Mouse (Mus musculus) midbrain, postnatal 0 days (tissue): Measurements from ENCODE around the gene Myo16. TPM values are rescaled to one million over a fixed set of nuclear protein-coding genes. Genes with fewer than 3 reads are reported as not detected.

Experiments
- ATAC-seq: fragments of 200-750 bp; cut with Nextera tagmentation; 2 replicates; pipeline ENCODE4 v1.8.0; 2017; ENCODE audit warnings: moderate number of reproducible peaks, mild to moderate bottlenecking, moderate TSS enrichment, moderate library complexity; ENCODE audit not compliant: low FRiP score
- DNase-seq: peaks from one replicate; pipeline ENCODE4 v3.0.0-alpha.2; 2015; ENCODE audit warnings: low spot score
- H3K27ac ChIP-seq: fragments of 300-500 bp; sonication (generic); 2 replicates; pipeline ENCODE4 v1.5.1; 2014; ENCODE audit warnings: low read depth, mild to moderate bottlenecking, low read length, mixed read lengths
- H3K27me3 ChIP-seq: fragments of 300-500 bp; sonication (generic); 2 replicates; pipeline ENCODE4 v1.6.1; 2014; ENCODE audit warnings: low read length, control low read depth, mixed read lengths; ENCODE audit not compliant: insufficient read depth
- H3K36me3 ChIP-seq: fragments of 300-500 bp; sonication (generic); 2 replicates; pipeline ENCODE4 v1.6.1; 2014; ENCODE audit warnings: low read length, control low read depth, mixed read lengths; ENCODE audit not compliant: insufficient read depth
- H3K4me1 ChIP-seq: fragments of 300-500 bp; sonication (generic); 2 replicates; pipeline ENCODE4 v1.6.1; 2014; ENCODE audit warnings: mild to moderate bottlenecking, control low read depth, antibody characterized with exemption, low read length, mixed read lengths; ENCODE audit not compliant: insufficient read depth
- H3K4me2 ChIP-seq: fragments of 300-500 bp; sonication (generic); 2 replicates; pipeline ENCODE4 v1.6.1; 2014; ENCODE audit warnings: low read depth, mild to moderate bottlenecking, low read length, mixed read lengths; ENCODE audit not compliant: poor library complexity, severe bottlenecking
- H3K4me3 ChIP-seq: fragments of 300-500 bp; sonication (generic); 2 replicates; pipeline ENCODE4 v1.5.1; 2014; ENCODE audit warnings: low read depth, mild to moderate bottlenecking, low read length, moderate library complexity
- H3K9ac ChIP-seq: fragments of 300-500 bp; sonication (generic); replicated peaks from 2 replicates; pipeline ENCODE4 v1.6.1; 2014; ENCODE audit warnings: mild to moderate bottlenecking, low read length, moderate library complexity, mixed read lengths; ENCODE audit not compliant: poor library complexity, severe bottlenecking
- H3K9me3 ChIP-seq: fragments of 300-500 bp; sonication (generic); 2 replicates; pipeline ENCODE4 v1.6.1; 2016; ENCODE audit warnings: low read length, control low read depth
- CTCF ChIP-seq: IDR thresholded peaks from 2 replicates; pipeline ENCODE4 v1.5.1; 2016; ENCODE audit warnings: antibody characterized with exemption, mild to moderate bottlenecking
- WGBS: fragments of 180-500 bp; shearing (Covaris S2); extraction: QIAGEN DNeasy Blood & Tissue Kit; methylation state at CpG from one replicate; pipeline ENCODE4 v1.1.7; 2014; 5-methylcytosine and 5-hydroxymethylcytosine counted together
- polyA plus RNA-seq: library from polyadenylated mRNA; unstranded; fragments of >200 nt; fragmentation: Nextera tagmentation; extraction: Ambion mirVana; gene quantifications from 2 replicates; pipeline ENCODE4 v1.2.1, GENCODE M21; 2015
- total RNA-seq: library from RNA; depleted of rRNA; stranded (reverse); fragments of >200 nt; gene quantifications from 2 replicates; pipeline ENCODE4 v1.2.3, GENCODE M21; 2014

Gene Myo16
- total and polyA plus RNA-seq, 2 experiments from 2014 or later: 7.7 to 59.9 TPM

GRCm38 (mm10) chr8:10307345-10307744 is 153.6 kb downstream of the Myo16 start:
- Histone ChIP-seq H3K4me1 (0 out of 2 replicates have a peak, but pooled peaks cover 4% of the 10 kb centered on the region), H3K36me3 (no peaks in the 10 kb centered on the region), H3K9me3 (no peaks in the 10 kb centered on the region), H3K4me3 (no peak overlapping the region), H3K4me2 (no peak overlapping the region), H3K27me3 (no peaks in the 10 kb centered on the region), H3K9ac (no peak overlapping the region), H3K27ac (no peak overlapping the region)
- ATAC-seq (no peak), DNase-seq (no peak)
- TF ChIP-seq CTCF: no peak
- WGBS: 88% methylated on average over 6 of the region's 6 CpGs

GRCm38 (mm10) chr8:10307770-10308476 is 154.2 kb downstream of the Myo16 start:
- DNase-seq: peak; percentile 34

GRCm38 (mm10) chr8:10310470-10310869 is 156.8 kb downstream of the Myo16 start:
- no peak overlapping the region for H3K9ac ChIP-seq
- TF ChIP-seq CTCF: no peak
- ATAC-seq (no peak), DNase-seq (no peak)
- 0 out of 2 replicates have a peak, but pooled peaks cover 4% of the 10 kb centered on the region for H3K4me1 ChIP-seq
- H3K4me2 ChIP-seq: no peak overlapping the region
- no peaks in the 10 kb centered on the region for H3K9me3 ChIP-seq
- no peaks in the 10 kb centered on the region for H3K27me3 ChIP-seq
- no peak overlapping the region for H3K4me3 ChIP-seq
- H3K36me3 ChIP-seq: no peaks in the 10 kb centered on the region
- no peak overlapping the region for H3K27ac ChIP-seq
- 91% methylated on average over 2 of the region's 2 CpGs for WGBS

More at GRCm38 (mm10) chr8:10307770-10308476, 154.2 kb downstream of the Myo16 start:
- Histone ChIP-seq H3K4me1 (0 out of 2 replicates have a peak, but pooled peaks cover 4% of the 10 kb centered on the region), H3K9ac (no peak overlapping the region), H3K4me3 (no peak overlapping the region), H3K27me3 (no peaks in the 10 kb centered on the region), H3K9me3 (no peaks in the 10 kb centered on the region), H3K4me2 (no peak overlapping the region), H3K27ac (no peak overlapping the region), H3K36me3 (no peaks in the 10 kb centered on the region)
- WGBS: 43% methylated on average over 12 of the region's 12 CpGs
- no peak for TF ChIP-seq CTCF
- ATAC-seq: no peak

- 57% methylated on average over 10 of the region's 10 CpGs for WGBS
Observed at GRCm38 (mm10) chr8:10312316-10312715, 158.6 kb downstream of the Myo16 start.

GRCm38 (mm10) chr8:10316201-10316600 is 162.5 kb downstream of the Myo16 start:
- no peaks in the 10 kb centered on the region for H3K9me3 ChIP-seq
- TF ChIP-seq CTCF: no peak
- no peak overlapping the region for H3K4me3 ChIP-seq
- no peak overlapping the region for H3K27ac ChIP-seq
- no peaks in the 10 kb centered on the region for H3K27me3 ChIP-seq
- no peak for DNase-seq
- no peak overlapping the region for H3K4me2 ChIP-seq
- H3K36me3 ChIP-seq: no peaks in the 10 kb centered on the region
- H3K9ac ChIP-seq: no peak overlapping the region
- no peaks in the 10 kb centered on the region for H3K4me1 ChIP-seq
- WGBS: 45% methylated on average over 5 of the region's 5 CpGs
- no peak for ATAC-seq

More at GRCm38 (mm10) chr8:10312316-10312715, 158.6 kb downstream of the Myo16 start:
- H3K36me3 ChIP-seq: no peaks in the 10 kb centered on the region
- no peaks in the 10 kb centered on the region for H3K27me3 ChIP-seq
- no peak overlapping the region for H3K9ac ChIP-seq
- DNase-seq (no peak), ATAC-seq (peak; percentile 23; the same call in 1 of the 2 replicates)
- H3K27ac ChIP-seq: no peak overlapping the region
- TF ChIP-seq CTCF: no peak
- H3K4me3 ChIP-seq: no peak overlapping the region
- H3K9me3 ChIP-seq: no peaks in the 10 kb centered on the region
- no peak overlapping the region for H3K4me2 ChIP-seq
- 0 out of 2 replicates have a peak, but pooled peaks cover 4% of the 10 kb centered on the region for H3K4me1 ChIP-seq

GRCm38 (mm10) chr8:10318103-10318502 is 164.4 kb downstream of the Myo16 start:
- Histone ChIP-seq H3K4me3 (no peak overlapping the region), H3K4me2 (no peak overlapping the region), H3K9me3 (no peaks in the 10 kb centered on the region), H3K4me1 (no peaks in the 10 kb centered on the region), H3K36me3 (no peaks in the 10 kb centered on the region; the same call in 1 of the 2 replicates), H3K27me3 (no peaks in the 10 kb centered on the region), H3K27ac (no peak overlapping the region), H3K9ac (no peak overlapping the region)
- 52% methylated on average over 7 of the region's 7 CpGs for WGBS
- TF ChIP-seq CTCF: no peak
- ATAC-seq (no peak), DNase-seq (no peak)
